Mouse (Mus musculus) embryo, embryonic 11.5 days (tissue): ENCODE results near the gene Sumf2.
A peak's percentile ranks its signal among the peaks of the same experiment; 100 is the strongest.
"Not testable (repeated sequence)": the region's sequence is repeated elsewhere in the genome, so short reads cannot be mapped to it uniquely, and the experiment has no call there.

ENCODE experiments used
- DNase-seq: peaks from one replicate; pipeline ENCODE4 v3.0.0-alpha.2; 2012; ENCODE audit warnings: low read depth, low spot score

Sumf2 gene

GRCm38 (mm10) chr5:129846752-129847557 lies at the start of gene Sumf2:
Gene Sumf2 (plus strand): TSS chr5:129846986.
- peak; percentile 95 for DNase-seq

- no peak for DNase-seq
Observed at GRCm38 (mm10) chr5:129844848-129845247, 1.9 kb upstream of the Sumf2 start.

GRCm38 (mm10) chr5:129847558-129847820 lies 703 bp downstream of the Sumf2 start:
- no peak for DNase-seq

GRCm38 (mm10) chr5:129855163-129855562 lies 8.4 kb downstream of the Sumf2 start:
- no peak for DNase-seq

GRCm38 (mm10) chr5:129856414-129856813 lies 9.6 kb downstream of the Sumf2 start:
- no peak for DNase-seq

- no peak for DNase-seq
Observed at GRCm38 (mm10) chr5:129862325-129862724, 15.5 kb downstream of the Sumf2 start.

- no peak for DNase-seq
Observed at GRCm38 (mm10) chr5:129864467-129864866, 17.7 kb downstream of the Sumf2 start.

GRCm38 (mm10) chr5:129865841-129866240 lies 19.1 kb downstream of the Sumf2 start:
- no peak for DNase-seq

- no peak for DNase-seq
Observed at GRCm38 (mm10) chr5:129869238-129869995, 22.6 kb downstream of the Sumf2 start.

GRCm38 (mm10) chr5:129871238-129871637 lies 24.5 kb downstream of the Sumf2 start:
- no peak for DNase-seq

GRCm38 (mm10) chr5:129873942-129874341 lies 27.2 kb downstream of the Sumf2 start:
- no peak for DNase-seq

GRCm38 (mm10) chr5:129875098-129875497 lies 28.3 kb downstream of the Sumf2 start:
- DNase-seq, result no peak

GRCm38 (mm10) chr5:129877731-129878455 lies 31.1 kb downstream of the Sumf2 start:
- no peak for DNase-seq

- no peak for DNase-seq
Observed at GRCm38 (mm10) chr5:129878946-129879345, 32.2 kb downstream of the Sumf2 start.

GRCm38 (mm10) chr5:129879888-129880287 lies 33.1 kb downstream of the Sumf2 start:
- DNase-seq, result no peak

- DNase-seq, result no peak
Observed at GRCm38 (mm10) chr5:129886271-129886670, 39.5 kb downstream of the Sumf2 start.

- DNase-seq, result peak; percentile 94
Observed at GRCm38 (mm10) chr5:129886911-129887636, 40.3 kb downstream of the Sumf2 start, which contains the start of gene Chchd2. Gene Chchd2 (minus strand): TSS chr5:129887470.

GRCm38 (mm10) chr5:129890390-129890789 lies 43.6 kb downstream of the Sumf2 start:
- DNase-seq, result not testable (repeated sequence)

- peak; percentile 90 for DNase-seq
Observed at GRCm38 (mm10) chr5:129895198-129896088, 48.7 kb downstream of the Sumf2 start, which contains the start of gene Zbed5. Gene Zbed5 (plus strand): TSS chr5:129895723.

GRCm38 (mm10) chr5:129898449-129898848 lies 51.7 kb downstream of the Sumf2 start, which contains the start of gene Phkg1:
Gene Phkg1 (minus strand): TSS chr5:129898549.
- no peak for DNase-seq
